Mouse (Mus musculus) thymus, adult 2 months (tissue): ENCODE measurements around the gene Tbc1d24.
"Not testable (repeated sequence)": the region's sequence is repeated elsewhere in the genome, so short reads cannot be mapped to it uniquely, and the experiment has no call there.

Experiments used
- CTCF ChIP-seq: fragments of 200-500 bp; IDR thresholded peaks from 2 replicates; pipeline ENCODE4 v1.5.1; 2012; ENCODE audit warnings: mild to moderate bottlenecking, control low read depth, low read length, moderate library complexity, borderline replicate concordance; ENCODE audit not compliant: control insufficient read depth, poor library complexity, insufficient read depth; ENCODE audit errors: extremely low read depth
- POLR2A ChIP-seq: fragments of 200-500 bp; IDR thresholded peaks from 2 replicates; pipeline ENCODE4 v1.6.1; 2012; ENCODE audit warnings: mild to moderate bottlenecking, low read length, control low read depth, moderate library complexity; ENCODE audit not compliant: control insufficient read depth, poor library complexity, insufficient read depth; ENCODE audit errors: extremely low read depth

- TF ChIP-seq POLR2A, CTCF: not testable (repeated sequence)
These were observed 76.1 kb downstream of the Tbc1d24 start for GRCm38 (mm10) chr17:24129246-24129645.
